Mouse (Mus musculus) limb, embryonic 11.5 days (tissue): ENCODE results near the gene Pom121l12. TPM values are rescaled to one million over a fixed set of nuclear protein-coding genes. Genes with fewer than 3 reads are reported as not detected.

Source experiments
- ATAC-seq: fragments of 200-750 bp; cut with Nextera tagmentation; 2 replicates; pipeline ENCODE4 v1.8.0; 2017; ENCODE audit warnings: low read depth; ENCODE audit not compliant: insufficient number of reproducible peaks, low FRiP score, low TSS enrichment
- DNase-seq: peaks from one replicate; pipeline ENCODE4 v3.0.0-alpha.2; 2015; ENCODE audit warnings: low spot score
- H3K27ac ChIP-seq: fragments of 300-500 bp; sonication (generic); replicated peaks from 2 replicates; pipeline ENCODE4 v1.5.1; 2014; ENCODE audit warnings: low read depth, mild to moderate bottlenecking, low read length
- H3K27me3 ChIP-seq: fragments of 300-500 bp; sonication (generic); 2 replicates; pipeline ENCODE4 v1.6.1; 2014; ENCODE audit warnings: mild to moderate bottlenecking, low read length, mixed read lengths; ENCODE audit not compliant: control insufficient read depth, insufficient read depth
- H3K36me3 ChIP-seq: fragments of 300-500 bp; sonication (generic); 2 replicates; pipeline ENCODE4 v1.6.1; 2014; ENCODE audit warnings: mild to moderate bottlenecking, low read length, moderate library complexity, mixed read lengths; ENCODE audit not compliant: control insufficient read depth, insufficient read depth
- H3K4me1 ChIP-seq: fragments of 300-500 bp; sonication (generic); 2 replicates; pipeline ENCODE4 v1.6.1; 2014; ENCODE audit warnings: low read length, mixed read lengths; ENCODE audit not compliant: control insufficient read depth, insufficient read depth
- H3K4me2 ChIP-seq: fragments of 300-500 bp; sonication (generic); 2 replicates; pipeline ENCODE4 v1.6.1; 2014; ENCODE audit warnings: low read depth, mild to moderate bottlenecking, moderate library complexity; ENCODE audit not compliant: severe bottlenecking
- H3K4me3 ChIP-seq: fragments of 300-500 bp; sonication (generic); 2 replicates; pipeline ENCODE4 v1.5.1; 2014; ENCODE audit warnings: low read depth, low read length
- H3K9ac ChIP-seq: fragments of 300-500 bp; sonication (generic); 2 replicates; pipeline ENCODE4 v1.6.1; 2014; ENCODE audit warnings: mild to moderate bottlenecking, low read length
- H3K9me3 ChIP-seq: fragments of 300-500 bp; sonication (generic); 2 replicates; pipeline ENCODE4 v1.6.1; 2016; ENCODE audit warnings: low read length; ENCODE audit not compliant: control insufficient read depth
- WGBS: fragments of 180-500 bp; shearing (Covaris S2); extraction: QIAGEN DNeasy Blood & Tissue Kit; methylation state at CpG from one replicate; pipeline ENCODE4 v1.1.7; 2014; 5-methylcytosine and 5-hydroxymethylcytosine counted together
- polyA plus RNA-seq: library from polyadenylated mRNA; unstranded; fragments of >200 nt; fragmentation: Nextera tagmentation; extraction: Ambion mirVana; gene quantifications from 2 replicates; pipeline ENCODE4 v1.2.1, GENCODE M21; 2014

Gene Pom121l12
- polyA plus RNA-seq: not detected in 2 replicates

- H3K4me1 ChIP-seq: no peaks in the 10 kb centered on the region
- ATAC-seq: no peak
Observed at GRCm38 (mm10) chr11:14598976-14599375, at the start of gene Pom121l12. TSS of gene Pom121l12 (plus strand) at chr11:14599276.

GRCm38 (mm10) chr11:14611859-14612258 lies 12.8 kb downstream of the Pom121l12 start:
- WGBS: 93% methylated on average over 2 of the region's 2 CpGs
- no peaks in the 10 kb centered on the region for H3K36me3 ChIP-seq

More at GRCm38 (mm10) chr11:14598976-14599375, at the start of gene Pom121l12:
- Histone ChIP-seq H3K4me3 (no peak within 1 kb of the TSS), H3K27me3 (no peaks in the 10 kb centered on the region), H3K9me3 (no peaks in the 10 kb centered on the region), H3K4me2 (no peak within 1 kb of the TSS), H3K27ac (no peak within 1 kb of the TSS), H3K9ac (no peak within 1 kb of the TSS), H3K36me3 (no peaks in the 10 kb centered on the region)
- DNase-seq: no peak
- WGBS: 89% methylated on average over 11 of the region's 11 CpGs

More at GRCm38 (mm10) chr11:14611859-14612258, 12.8 kb downstream of the Pom121l12 start:
- H3K4me2 ChIP-seq: no peak overlapping the region
- no peak overlapping the region for H3K4me3 ChIP-seq
- H3K9ac ChIP-seq: no peak overlapping the region
- H3K4me1 ChIP-seq: no peaks in the 10 kb centered on the region
- no peak overlapping the region for H3K27ac ChIP-seq
- DNase-seq (no peak), ATAC-seq (no peak)
- no peaks in the 10 kb centered on the region for H3K27me3 ChIP-seq
- no peaks in the 10 kb centered on the region for H3K9me3 ChIP-seq
